Mouse (Mus musculus) spleen, postnatal 4 days (tissue): Measurements from ENCODE around the gene Cops7a.

Experiments
- DNase-seq, 2 experiments: peaks; one replicate each; pipeline ENCODE4 v3.0.0; 2022; ENCODE audit warnings: low spot score in 2 of 2

Cops7a gene

DNA sequence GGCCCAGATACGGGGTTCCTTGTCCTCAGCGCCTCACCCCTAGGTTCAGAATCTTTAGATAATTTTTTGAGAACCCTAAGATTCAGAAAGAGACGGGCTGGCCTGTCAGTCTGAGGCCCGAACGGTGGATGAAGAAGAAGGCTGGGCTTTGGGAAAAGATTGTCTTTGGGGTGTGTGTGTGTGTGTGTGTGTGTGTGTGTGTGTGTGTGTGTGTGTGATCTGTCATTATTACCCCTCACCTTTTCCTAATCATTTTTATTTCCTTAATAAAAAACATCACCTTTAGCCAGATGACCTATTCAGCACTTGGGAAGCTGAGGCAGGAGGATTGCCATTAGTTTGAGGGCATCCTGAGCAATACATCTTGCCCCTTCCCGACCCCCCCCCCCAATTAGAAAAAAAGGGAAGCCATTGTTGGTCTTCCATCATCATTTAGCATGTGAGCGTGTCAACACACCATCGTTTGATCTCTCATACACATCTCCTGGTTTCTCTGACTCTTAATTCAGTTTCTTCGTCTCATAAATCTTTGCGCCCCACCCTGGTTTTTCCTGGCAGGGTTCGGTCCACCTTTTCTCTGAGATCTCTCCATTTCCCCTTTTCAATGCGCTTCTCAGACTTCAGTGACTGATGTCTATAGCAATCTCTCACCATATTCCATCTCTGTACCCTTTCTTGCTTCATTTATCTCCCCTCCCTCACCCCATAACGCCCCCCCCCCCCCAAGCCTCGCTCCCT lies 46.3 kb downstream of the Cops7a start:
- DNase-seq: no peak

DNA sequence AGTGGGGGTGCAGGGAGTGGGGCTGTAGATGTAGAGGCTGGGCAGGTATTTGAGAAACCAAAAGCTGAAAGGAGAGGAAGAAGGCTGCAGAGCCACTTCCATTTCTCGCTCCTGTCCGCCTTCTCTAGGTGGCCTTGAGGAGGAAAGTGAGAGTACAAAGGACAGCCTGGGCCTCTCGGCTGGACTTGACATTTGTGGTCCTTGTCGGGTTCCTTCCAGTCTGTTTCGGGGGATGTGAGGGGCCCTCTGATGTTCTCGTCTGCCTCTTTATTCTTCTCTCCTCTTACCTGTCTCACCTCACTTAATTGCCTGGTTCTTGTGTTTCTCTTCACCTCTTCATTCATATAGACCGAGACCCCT lies 47.0 kb downstream of the Cops7a start:
- DNase-seq: no peak

- DNase-seq: peak; percentile 46 to 78
Observed at GRCm38 (mm10) chr6:124917518-124918330, 47.6 kb downstream of the Cops7a start.

- DNase-seq: peak; percentile 86 to 97
Observed at GRCm38 (mm10) chr6:124916695-124917517, 48.4 kb downstream of the Cops7a start.

GRCm38 (mm10) chr6:124915942-124916694 lies 49.2 kb downstream of the Cops7a start:
- no peak for DNase-seq

GRCm38 (mm10) chr6:124915160-124915941 lies 50.0 kb downstream of the Cops7a start:
- DNase-seq: no peak

- DNase-seq: no peak
Observed at GRCm38 (mm10) chr6:124914511-124914910, 50.8 kb downstream of the Cops7a start.

DNA sequence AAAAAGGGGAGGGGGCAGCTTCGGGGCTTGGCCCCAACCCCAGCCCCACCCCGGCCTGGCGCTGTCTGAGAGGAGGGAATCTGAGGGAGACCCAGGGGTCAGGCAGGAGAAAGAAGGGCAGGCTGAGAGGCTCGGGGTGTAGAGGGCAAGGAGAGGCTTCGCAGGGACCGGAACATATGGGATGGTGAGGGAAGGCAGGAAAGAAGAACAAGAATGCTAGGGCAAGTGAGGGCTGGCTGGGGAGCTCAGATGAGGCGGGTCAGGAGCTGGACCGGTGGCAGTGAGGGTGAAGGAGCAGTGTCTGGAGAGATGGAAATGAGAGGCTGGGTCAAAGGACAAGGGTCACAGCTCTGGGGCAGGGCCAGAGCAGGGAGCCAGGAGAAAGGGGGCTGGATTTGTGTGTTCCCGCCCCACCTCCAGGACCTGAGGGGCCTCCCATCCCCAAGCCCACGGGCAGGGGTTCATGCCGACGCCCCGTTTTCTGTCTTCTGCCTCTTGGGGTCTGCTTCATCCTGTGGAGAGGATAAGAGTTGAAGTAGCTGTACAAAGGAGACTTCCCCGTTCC lies 51.5 kb downstream of the Cops7a start:
- no peak for DNase-seq

DNA sequence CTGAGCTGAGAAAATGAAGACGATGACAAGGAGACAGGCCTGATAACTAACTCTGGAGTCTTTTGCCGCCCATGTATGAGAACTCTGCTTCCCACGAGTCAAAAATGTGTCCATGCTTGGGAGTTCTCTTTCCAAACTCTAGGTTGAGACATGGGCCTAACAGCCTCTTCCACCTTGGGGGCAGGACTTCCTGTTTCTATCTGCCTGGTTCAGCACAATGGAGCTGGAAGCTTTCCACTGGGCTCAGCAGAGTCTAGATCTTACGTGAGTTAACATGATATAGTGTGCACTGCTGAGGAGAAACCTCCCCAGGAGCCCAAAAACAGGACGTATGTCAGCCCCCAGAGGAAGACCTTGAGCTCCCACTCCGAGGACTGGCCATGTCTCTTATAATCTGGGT lies 52.1 kb downstream of the Cops7a start:
- DNase-seq: no peak

DNA sequence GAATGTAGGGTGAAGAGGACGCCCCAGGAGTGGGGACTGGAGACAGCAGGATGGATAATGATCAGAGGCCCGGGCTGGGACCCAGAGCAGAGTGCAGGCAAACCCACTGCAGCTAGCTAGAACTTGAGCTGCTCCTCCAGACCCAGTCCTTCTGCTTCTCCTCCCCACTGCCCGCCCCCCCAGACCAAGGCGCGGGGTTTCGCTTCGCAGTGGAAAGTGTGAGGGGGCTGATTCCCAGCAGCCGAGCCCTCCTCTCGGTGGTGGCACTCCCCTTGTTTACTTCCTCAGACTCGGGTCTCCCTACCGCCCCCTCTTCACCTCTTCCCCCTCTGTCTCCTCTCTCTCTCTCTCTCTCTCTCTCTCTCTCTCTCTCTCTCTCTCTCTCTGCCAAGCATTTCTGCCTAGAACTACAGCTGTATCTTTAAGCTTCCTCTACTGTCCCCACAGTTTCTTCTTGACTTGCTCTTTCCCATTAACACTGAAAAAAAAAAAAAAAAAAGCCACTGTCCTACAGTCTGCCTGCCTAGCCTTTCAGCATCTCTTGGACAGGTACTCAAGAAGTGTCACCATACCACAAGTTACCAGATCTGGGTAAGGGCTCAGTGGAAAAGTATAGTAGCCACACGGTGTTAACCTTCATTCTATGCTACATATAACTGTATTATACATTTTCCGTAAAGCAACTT lies 53.7 kb downstream of the Cops7a start, which contains the start of gene Lag3:
TSS of gene Lag3 (minus strand) at position 173 of the 686 bp plus-strand sequence.
- no peak for DNase-seq

DNA sequence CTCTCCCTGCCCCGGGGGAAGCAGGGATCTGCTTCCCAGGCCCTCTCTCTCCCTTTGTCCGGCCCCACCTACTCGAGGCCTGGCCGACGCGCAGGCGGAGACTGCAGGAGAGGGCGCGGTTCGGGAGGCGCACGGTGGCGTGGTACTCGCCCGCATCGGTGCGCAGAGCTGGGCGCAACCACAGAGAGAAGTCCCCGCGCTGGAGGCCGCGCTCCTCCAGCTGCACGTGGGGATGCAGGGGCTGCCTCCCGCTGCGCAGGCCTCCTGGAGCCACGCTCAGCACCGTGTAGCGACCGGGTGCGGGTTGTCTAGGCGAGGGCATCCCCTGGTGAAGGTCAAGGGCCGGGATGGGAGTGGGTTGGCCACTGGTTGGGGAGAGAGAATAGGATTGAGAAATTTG lies 55.3 kb downstream of the Cops7a start:
- no peak for DNase-seq
